Mouse (Mus musculus) myocyte (in vitro differentiated cells): ENCODE data around the gene Lama2. TPM values are rescaled to one million over a fixed set of nuclear protein-coding genes. Genes with fewer than 3 reads are reported as not detected.

Source experiments
- H3K27me3 ChIP-seq: one replicate; pipeline ENCODE4 v1.6.1; 2011; ENCODE audit not compliant: control insufficient read depth, insufficient read depth, insufficient read length
- H3K36me3 ChIP-seq: one replicate; pipeline ENCODE4 v1.6.1; 2011; ENCODE audit not compliant: control insufficient read depth, insufficient read depth
- H3K4me2 ChIP-seq: one replicate; pipeline ENCODE4 v1.6.1; 2011; ENCODE audit warnings: low read depth, control low read depth
- H3K4me3 ChIP-seq: one replicate; pipeline ENCODE4 v1.5.1; 2011; ENCODE audit warnings: mild to moderate bottlenecking, control low read depth, moderate library complexity
- H3K79me2 ChIP-seq: one replicate; pipeline ENCODE4 v1.6.1; 2011; ENCODE audit not compliant: control insufficient read depth, insufficient read depth
- H3ac ChIP-seq: one replicate; pipeline ENCODE4 v1.6.1; 2011; ENCODE audit not compliant: control insufficient read depth, insufficient read length
- CEBPB ChIP-seq: IDR thresholded peaks from 2 replicates; pipeline ENCODE4 v1.6.1; 2011; ENCODE audit warnings: mild to moderate bottlenecking, moderate library complexity; ENCODE audit not compliant: poor library complexity, insufficient read depth, severe bottlenecking
- E2F4 ChIP-seq: IDR thresholded peaks from one replicate; pipeline ENCODE4 v1.6.1; 2011; ENCODE audit warnings: mild to moderate bottlenecking, control low read depth, moderate library complexity; ENCODE audit not compliant: insufficient read depth
- MAX ChIP-seq: IDR thresholded peaks from one replicate; pipeline ENCODE4 v1.6.1; 2011; ENCODE audit warnings: low read depth, mild to moderate bottlenecking, control low read depth
- MYOD1 ChIP-seq, 3 experiments: IDR thresholded peaks; one replicate each; pipeline ENCODE4 v1.6.1; 2011; ENCODE audit warnings: control low read depth in 2 of 3, low read depth in 2 of 3, mild to moderate bottlenecking in 2 of 3, moderate library complexity in 1 of 3; ENCODE audit not compliant: insufficient read length in 2 of 3, control insufficient read depth in 1 of 3
- MYOG ChIP-seq, 3 experiments: IDR thresholded peaks; one replicate each; pipeline ENCODE4 v1.6.1; 2011; ENCODE audit warnings: control low read depth in 2 of 3, low read depth in 2 of 3, mild to moderate bottlenecking in 2 of 3; ENCODE audit not compliant: insufficient read length in 2 of 3, control insufficient read depth in 1 of 3, insufficient read depth in 1 of 3
- POLR2A ChIP-seq: IDR thresholded peaks from one replicate; pipeline ENCODE4 v1.6.1; 2011; ENCODE audit warnings: low read depth, mild to moderate bottlenecking, control low read depth, moderate library complexity; ENCODE audit not compliant: insufficient read length
- POLR2AphosphoS2 ChIP-seq: IDR thresholded peaks from one replicate; pipeline ENCODE4 v1.6.1; 2011; ENCODE audit warnings: low read depth, control low read depth; ENCODE audit not compliant: insufficient read length
- REST ChIP-seq: IDR thresholded peaks from one replicate; pipeline ENCODE4 v1.6.1; 2011; ENCODE audit warnings: mild to moderate bottlenecking, control low read depth, moderate library complexity; ENCODE audit not compliant: insufficient read depth, insufficient read length
- SRF ChIP-seq: IDR thresholded peaks from one replicate; pipeline ENCODE4 v1.6.1; 2011; ENCODE audit warnings: low read depth; ENCODE audit not compliant: control insufficient read depth, insufficient read length
- TCF12 ChIP-seq: IDR thresholded peaks from one replicate; pipeline ENCODE4 v1.6.1; 2011; ENCODE audit warnings: mild to moderate bottlenecking, control low read depth; ENCODE audit not compliant: poor library complexity, insufficient read depth, severe bottlenecking
- TCF3 ChIP-seq: IDR thresholded peaks from one replicate; pipeline ENCODE4 v1.6.1; 2011; ENCODE audit warnings: low read depth, control low read depth; ENCODE audit not compliant: insufficient read length
- USF1 ChIP-seq: IDR thresholded peaks from one replicate; pipeline ENCODE4 v1.6.1; 2011; ENCODE audit warnings: low read depth, mild to moderate bottlenecking, control low read depth, moderate library complexity
- polyA plus RNA-seq: library from polyadenylated mRNA; unstranded; fragments of >200 nt; fragmentation: generic; extraction: Trizol; gene quantifications from one replicate; pipeline ENCODE4 v1.2.1, GENCODE M21; 2012; ENCODE audit warnings: missing spikeins

Lama2 gene
- polyA plus RNA-seq, 1 experiment, result 15.1 TPM

DNA sequence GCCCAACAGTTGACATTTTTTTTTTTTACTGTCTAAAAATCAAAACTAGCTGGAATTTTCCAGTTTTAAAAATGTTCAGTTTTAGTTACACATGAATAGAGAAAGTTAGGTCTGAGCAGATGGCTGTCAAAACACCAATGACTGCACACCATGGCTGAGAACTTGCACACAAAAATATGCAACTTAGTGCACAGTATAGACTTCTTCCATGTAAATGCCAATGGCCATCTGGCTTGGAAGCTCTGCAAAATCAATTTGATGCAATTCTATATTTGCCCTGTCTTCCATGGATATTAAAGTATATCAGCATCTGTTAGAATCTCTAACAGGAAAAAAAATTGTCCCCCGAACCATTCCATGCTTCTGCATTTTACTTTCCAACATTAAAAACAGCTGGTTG is 135.5 kb downstream of the Lama2 start:
- H3K4me3 ChIP-seq, result no peak overlapping the region
- no peaks in the 10 kb centered on the region for H3K36me3 ChIP-seq
- TF ChIP-seq MAX (no peak), TCF12 (no peak), CEBPB (no peak), SRF (no peak), POLR2A (no peak), E2F4 (no peak), POLR2AphosphoS2 (no peak), MYOD1 (IDR thresholded peaks at IDR 0.05; ENCODE audit: control insufficient read depth in 1 of 3, insufficient read length in 2 of 3, low read depth in 2 of 3) (no peak), REST (no peak)
- no peak overlapping the region for H3ac ChIP-seq
- no peak overlapping the region for H3K4me2 ChIP-seq
- no peaks in the 10 kb centered on the region for H3K27me3 ChIP-seq
- H3K79me2 ChIP-seq, result no peaks in the 10 kb centered on the region

DNA sequence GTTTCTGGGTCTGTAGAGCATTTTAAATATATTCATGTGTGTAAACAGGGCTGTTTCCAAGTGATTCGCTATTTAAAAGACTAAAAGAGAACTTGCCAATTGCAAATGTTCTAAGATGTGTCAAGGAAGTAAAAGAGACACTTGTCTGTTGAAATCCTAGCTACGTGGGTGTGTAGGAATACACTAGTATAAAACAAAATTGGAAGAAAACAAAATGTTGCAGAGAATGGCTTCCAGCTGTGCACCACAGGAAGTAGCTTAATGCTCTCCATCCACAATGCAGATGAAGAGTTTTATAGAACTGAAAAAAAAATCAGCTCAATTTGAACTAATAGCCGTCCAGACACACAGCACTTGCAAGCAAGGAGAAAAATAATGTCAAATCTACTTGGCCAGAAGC is 144.0 kb downstream of the Lama2 start:
- TF ChIP-seq MYOG (IDR thresholded peaks at IDR 0.05; ENCODE audit: control insufficient read depth in 1 of 3, insufficient read depth in 1 of 3, insufficient read length in 2 of 3, low read depth in 2 of 3) (no peak), SRF (no peak), POLR2A (no peak)
- no peaks in the 10 kb centered on the region for H3K36me3 ChIP-seq
- no peak overlapping the region for H3K4me2 ChIP-seq
- H3ac ChIP-seq, result no peak overlapping the region
- no peak overlapping the region for H3K4me3 ChIP-seq
- H3K79me2 ChIP-seq, result no peaks in the 10 kb centered on the region
- H3K27me3 ChIP-seq, result no peaks in the 10 kb centered on the region

- no peaks in the 10 kb centered on the region for H3K36me3 ChIP-seq
- no peaks in the 10 kb centered on the region for H3K27me3 ChIP-seq
- no peak overlapping the region for H3K4me2 ChIP-seq
- no peak overlapping the region for H3K4me3 ChIP-seq
- H3K79me2 ChIP-seq, result no peaks in the 10 kb centered on the region
- TF ChIP-seq MYOG (IDR thresholded peaks at IDR 0.05; ENCODE audit: control insufficient read depth in 1 of 3, insufficient read depth in 1 of 3, insufficient read length in 2 of 3, low read depth in 2 of 3) (no peak), MAX (no peak)
- no peak overlapping the region for H3ac ChIP-seq
These were observed 151.3 kb downstream of the Lama2 start for GRCm38 (mm10) chr10:27468274-27468673.

- TF ChIP-seq SRF, result no peak
- no peak for TF ChIP-seq MYOG (IDR thresholded peaks at IDR 0.05; ENCODE audit: control insufficient read depth in 1 of 3, insufficient read depth in 1 of 3, insufficient read length in 2 of 3, low read depth in 2 of 3)
- TF ChIP-seq CEBPB, result peak; percentile 73
These were observed 205.7 kb downstream of the Lama2 start for GRCm38 (mm10) chr10:27413583-27414465.

DNA sequence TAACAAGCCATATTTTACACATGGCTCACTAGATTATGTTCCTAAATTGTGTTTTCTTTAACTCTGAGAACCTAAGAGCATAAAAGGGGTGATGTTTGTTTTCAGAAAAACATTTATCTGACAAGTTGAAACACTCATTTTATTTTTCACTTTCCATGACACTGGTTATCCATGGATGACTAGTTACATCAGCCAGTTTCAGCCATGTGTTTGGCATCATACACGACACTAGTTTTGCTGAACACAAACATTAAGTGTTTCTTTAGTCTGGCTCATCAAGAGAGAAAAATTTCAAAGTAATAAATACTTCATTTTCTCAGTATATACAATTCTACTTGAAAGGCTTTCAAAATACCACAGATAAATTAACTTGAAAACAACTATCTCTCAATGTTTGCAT is 228.8 kb downstream of the Lama2 start:
- TF ChIP-seq E2F4, result no peak
- TF ChIP-seq MYOG (IDR thresholded peaks at IDR 0.05; ENCODE audit: control insufficient read depth in 1 of 3, insufficient read depth in 1 of 3, insufficient read length in 2 of 3, low read depth in 2 of 3), result no peak
- TF ChIP-seq MAX, result no peak
- no peak for TF ChIP-seq USF1
- TF ChIP-seq POLR2A, result no peak
- no peak for TF ChIP-seq TCF3
- TF ChIP-seq CEBPB, result no peak
- no peak for TF ChIP-seq MYOD1 (IDR thresholded peaks at IDR 0.05; ENCODE audit: control insufficient read depth in 1 of 3, insufficient read length in 2 of 3, low read depth in 2 of 3)
- no peak for TF ChIP-seq TCF12
- no peak for TF ChIP-seq POLR2AphosphoS2

More at GRCm38 (mm10) chr10:27413583-27414465, 205.7 kb downstream of the Lama2 start:
- Histone ChIP-seq H3K4me2 (no peak overlapping the region), H3ac (no peak overlapping the region), H3K27me3 (no peaks in the 10 kb centered on the region), H3K4me3 (no peak overlapping the region), H3K79me2 (no peaks in the 10 kb centered on the region), H3K36me3 (no peaks in the 10 kb centered on the region)

More for the DNA sequence above, 228.8 kb downstream of the Lama2 start:
- Histone ChIP-seq H3K36me3 (no peaks in the 10 kb centered on the region), H3K27me3 (no peaks in the 10 kb centered on the region), H3K4me3 (no peak overlapping the region), H3K4me2 (no peak overlapping the region), H3ac (no peak overlapping the region), H3K79me2 (no peaks in the 10 kb centered on the region)
